Mouse (Mus musculus) intestine, postnatal 0 days (tissue): Measurements from ENCODE around the gene Galr3. TPM values are rescaled to one million over a fixed set of nuclear protein-coding genes. Genes with fewer than 3 reads are reported as not detected.

ENCODE experiments used
- ATAC-seq: fragments of 200-750 bp; cut with Nextera tagmentation; 2 replicates; pipeline ENCODE4 v1.8.0; 2017; ENCODE audit warnings: mild to moderate bottlenecking, moderate TSS enrichment, moderate library complexity
- H3K27ac ChIP-seq: fragments of 300-500 bp; sonication (generic); 2 replicates; pipeline ENCODE4 v1.5.1; 2014; ENCODE audit warnings: mild to moderate bottlenecking, low read depth, low read length, moderate library complexity
- H3K27me3 ChIP-seq: fragments of 300-500 bp; sonication (generic); replicated peaks from 2 replicates; pipeline ENCODE4 v1.6.1; 2014; ENCODE audit warnings: low read length, mixed read lengths; ENCODE audit not compliant: control insufficient read depth, insufficient read depth
- H3K36me3 ChIP-seq: fragments of 300-500 bp; sonication (generic); 2 replicates; pipeline ENCODE4 v1.6.1; 2014; ENCODE audit warnings: mild to moderate bottlenecking, moderate library complexity; ENCODE audit not compliant: control insufficient read depth, insufficient read depth
- H3K4me1 ChIP-seq: fragments of 300-500 bp; sonication (generic); replicated peaks from 2 replicates; pipeline ENCODE4 v1.6.1; 2014; ENCODE audit warnings: antibody characterized with exemption, low read length, mixed read lengths; ENCODE audit not compliant: control insufficient read depth, insufficient read depth
- H3K4me2 ChIP-seq: fragments of 300-500 bp; sonication (generic); replicated peaks from 2 replicates; pipeline ENCODE4 v1.6.1; 2014; ENCODE audit warnings: low read depth, mild to moderate bottlenecking, moderate library complexity
- H3K4me3 ChIP-seq: fragments of 300-500 bp; sonication (generic); 2 replicates; pipeline ENCODE4 v1.5.1; 2014; ENCODE audit warnings: low read depth, low read length
- H3K9ac ChIP-seq: fragments of 300-500 bp; sonication (generic); 2 replicates; pipeline ENCODE4 v1.6.1; 2014; ENCODE audit warnings: mild to moderate bottlenecking, low read depth, low read length
- H3K9me3 ChIP-seq: fragments of 300-500 bp; sonication (generic); 2 replicates; pipeline ENCODE4 v1.6.1; 2016; ENCODE audit warnings: mixed run types; ENCODE audit not compliant: control insufficient read depth
- CTCF ChIP-seq: sonication (generic); IDR thresholded peaks from 2 replicates; pipeline ENCODE4 v1.5.1; 2016; ENCODE audit warnings: low read depth, mild to moderate bottlenecking, control low read depth, antibody characterized with exemption, moderate library complexity
- WGBS: fragments of 180-500 bp; shearing (Covaris S2); extraction: QIAGEN DNeasy Blood & Tissue Kit; methylation state at CpG from one replicate; pipeline ENCODE4 v1.1.7; 2014; 5-methylcytosine and 5-hydroxymethylcytosine counted together
- polyA plus RNA-seq: library from polyadenylated mRNA; unstranded; fragments of >200 nt; fragmentation: Nextera tagmentation; extraction: Ambion mirVana; gene quantifications from 2 replicates; pipeline ENCODE4 v1.2.1, GENCODE M21; 2015

Gene Galr3
- polyA plus RNA-seq, 1 experiment from 2014 or later: 2.2 TPM

GRCm38 (mm10) chr15:79057850-79058249 is 16.2 kb downstream of the Galr3 start:
- Histone ChIP-seq H3K36me3 (peaks cover 80% of the 10 kb centered on the region), H3K27ac (no peak overlapping the region), H3K27me3 (no peaks in the 10 kb centered on the region), H3K4me3 (no peak overlapping the region), H3K4me1 (peaks cover 4% of the 10 kb centered on the region; the same call in 1 of the 2 replicates), H3K9me3 (no peaks in the 10 kb centered on the region), H3K4me2 (no peak overlapping the region), H3K9ac (no peak overlapping the region)
- whole genome bisulfite sequencing: 80% methylated on average over 6 of the region's 6 CpGs
- TF ChIP-seq CTCF: no peak
- no peak for ATAC-seq

DNA sequence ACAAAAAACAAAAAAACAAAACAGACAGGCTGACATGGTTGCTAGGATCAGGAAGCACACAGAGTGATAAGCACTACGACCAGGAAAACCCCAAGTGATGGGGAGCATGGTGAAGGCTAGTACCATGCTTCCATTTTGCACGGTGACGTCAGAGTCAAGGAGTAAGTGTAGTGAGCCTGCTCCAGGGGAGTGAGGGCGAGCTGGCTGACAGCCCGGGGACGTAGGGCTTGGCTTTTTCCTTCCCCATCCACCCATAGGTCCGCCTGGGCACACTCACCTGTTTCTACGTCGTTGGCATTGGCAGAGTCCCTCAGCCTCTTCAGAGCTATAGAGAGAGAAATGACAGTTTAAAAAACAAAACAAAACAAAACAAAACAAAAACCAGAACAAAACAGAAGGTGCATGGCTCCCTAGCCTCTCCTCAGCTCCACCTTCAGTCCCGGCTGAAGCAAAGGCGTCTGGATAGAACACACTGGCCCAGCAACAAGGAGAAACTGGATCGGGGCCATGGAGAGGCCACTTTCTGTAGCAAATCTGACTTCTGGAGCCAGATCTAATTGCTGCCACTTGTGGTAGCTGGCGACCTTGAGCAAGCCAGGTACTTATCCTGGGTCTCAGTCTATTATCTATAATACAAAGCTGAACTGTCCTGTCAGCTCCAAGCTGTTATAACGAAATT is 19.3 kb downstream of the Galr3 start:
- WGBS: 72% methylated on average over 14 of the region's 14 CpGs
- H3K9ac ChIP-seq: no peak overlapping the region
- no peak for ATAC-seq

DNA sequence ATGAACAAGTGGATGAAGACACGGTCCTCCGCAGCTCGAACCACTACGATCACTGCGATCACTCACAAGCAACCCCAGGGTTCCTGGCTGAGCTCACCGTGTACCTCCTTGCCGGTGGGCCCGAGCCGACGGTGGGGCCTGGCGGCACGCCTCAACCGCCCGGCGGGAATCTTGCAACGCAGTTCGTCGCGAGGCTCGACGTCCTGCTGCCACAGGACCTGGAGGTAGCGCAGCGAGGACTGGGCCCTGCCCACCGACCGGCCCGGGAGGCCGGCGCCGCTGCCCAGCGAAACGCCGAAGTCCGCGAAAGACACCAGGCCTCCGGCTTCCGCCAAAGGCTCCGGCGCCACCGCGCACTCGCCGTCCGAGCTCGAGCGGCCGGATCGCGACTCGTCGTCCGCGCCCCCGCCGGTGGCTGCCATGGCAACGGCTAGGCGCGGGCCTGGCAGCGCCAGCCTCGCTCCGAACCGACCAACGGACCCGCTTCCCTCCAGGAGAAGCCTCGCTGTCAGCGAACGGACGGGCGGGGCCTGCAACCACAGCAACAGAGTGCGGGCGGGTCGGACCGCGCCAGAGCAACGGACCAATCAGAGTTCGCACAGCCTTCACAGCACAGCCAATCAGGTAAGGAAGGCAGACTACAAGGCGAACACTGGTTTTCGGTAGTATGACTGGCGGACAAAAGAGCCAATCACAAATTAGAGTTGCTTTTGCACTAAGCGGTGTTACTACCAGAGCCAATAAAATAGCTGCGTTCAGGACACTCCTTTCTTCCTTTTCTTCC is 20.9 kb downstream of the Galr3 start, which contains the start of gene Ankrd54:
Gene Ankrd54, minus strand, starts transcription at position 518 of the 784 bp plus-strand sequence.
- under 1% methylated on average over 79 of the region's 80 CpGs for WGBS
- Histone ChIP-seq H3K27ac (peak within 1 kb of the TSS; percentile 83), H3K36me3 (peaks cover 33% of the 10 kb centered on the region), H3K9ac (peak within 1 kb of the TSS; percentile 87), H3K4me2 (peak within 1 kb of the TSS; percentile 86), H3K9me3 (no peaks in the 10 kb centered on the region), H3K4me1 (peaks cover 4% of the 10 kb centered on the region; the same call in 1 of the 2 replicates), H3K27me3 (no peaks in the 10 kb centered on the region), H3K4me3 (peak within 1 kb of the TSS; percentile 90)
- TF ChIP-seq CTCF: no peak
- ATAC-seq: peak; percentile 99

More for the DNA sequence above, 19.3 kb downstream of the Galr3 start:
- peaks cover 49% of the 10 kb centered on the region for H3K36me3 ChIP-seq
- no peak overlapping the region for H3K4me3 ChIP-seq
- no peaks in the 10 kb centered on the region for H3K9me3 ChIP-seq
- peaks cover 4% of the 10 kb centered on the region; the same call in 1 of the 2 replicates for H3K4me1 ChIP-seq
- TF ChIP-seq CTCF: no peak
- H3K4me2 ChIP-seq: peak overlapping the region; percentile 86; the same call in 1 of the 2 replicates
- H3K27ac ChIP-seq: no peak overlapping the region
- no peaks in the 10 kb centered on the region for H3K27me3 ChIP-seq

GRCm38 (mm10) chr15:79063160-79063740 is 21.6 kb downstream of the Galr3 start:
- peak overlapping the region; percentile 9; the same call in 1 of the 2 replicates for H3K4me3 ChIP-seq
- no peak for ATAC-seq
- no peaks in the 10 kb centered on the region for H3K27me3 ChIP-seq
- WGBS: 7% methylated on average over 14 of the region's 14 CpGs
- peaks cover 27% of the 10 kb centered on the region for H3K36me3 ChIP-seq
- H3K9ac ChIP-seq: no peak overlapping the region
- no peak for TF ChIP-seq CTCF
- H3K4me2 ChIP-seq: peak overlapping the region; percentile 54
- H3K4me1 ChIP-seq: peaks cover 9% of the 10 kb centered on the region
- no peak overlapping the region for H3K27ac ChIP-seq
- no peaks in the 10 kb centered on the region for H3K9me3 ChIP-seq

DNA sequence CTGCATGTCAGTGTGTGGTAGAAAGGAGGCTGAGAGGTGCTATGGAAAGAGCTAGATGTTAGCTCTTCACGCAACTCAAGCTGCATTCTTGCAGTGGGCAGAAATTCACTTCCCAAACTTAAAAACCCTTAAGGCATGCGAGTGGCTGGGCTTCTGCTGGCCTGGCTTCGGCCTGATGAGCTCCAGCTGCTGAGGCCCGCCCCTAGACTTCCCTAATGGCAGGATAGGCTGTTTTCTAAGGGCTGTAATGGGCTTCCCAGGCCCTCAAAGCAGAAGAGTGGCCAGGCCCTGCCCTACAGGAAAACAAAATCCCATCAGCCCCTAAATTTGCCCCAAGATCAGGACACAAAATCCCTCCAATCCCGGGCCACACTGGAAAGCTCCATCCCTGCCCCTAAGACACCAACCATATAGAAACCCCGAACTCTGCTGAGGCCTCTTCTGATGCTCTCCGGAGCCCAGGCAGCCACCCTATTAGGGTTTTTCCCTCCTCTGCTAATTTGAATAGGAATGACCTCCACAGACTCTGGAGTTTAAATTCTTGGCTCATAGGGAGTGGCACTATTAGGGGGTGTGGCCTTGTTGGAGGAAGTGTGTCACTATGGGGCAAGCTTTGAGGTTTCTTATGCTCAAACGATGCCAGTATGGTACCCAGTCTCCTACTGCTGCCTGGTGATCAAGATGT is 23.5 kb downstream of the Galr3 start:
- Histone ChIP-seq H3K4me3 (no peak overlapping the region), H3K9ac (no peak overlapping the region), H3K27me3 (no peaks in the 10 kb centered on the region), H3K9me3 (no peaks in the 10 kb centered on the region), H3K4me2 (no peak overlapping the region), H3K27ac (no peak overlapping the region), H3K36me3 (peaks cover 7% of the 10 kb centered on the region), H3K4me1 (peaks cover 9% of the 10 kb centered on the region)
- WGBS: 48% methylated on average over 8 of the region's 8 CpGs
- no peak for TF ChIP-seq CTCF
- no peak for ATAC-seq
